Mouse (Mus musculus) stomach, embryonic 14.5 days (tissue): Measurements from ENCODE around the gene Snapc1. TPM values are rescaled to one million over a fixed set of nuclear protein-coding genes. Genes with fewer than 3 reads are reported as not detected.

Experiments
- polyA plus RNA-seq: library from polyadenylated mRNA; unstranded; fragments of >200 nt; fragmentation: Nextera tagmentation; extraction: Ambion mirVana; gene quantifications from 2 replicates; pipeline ENCODE4 v1.2.1, GENCODE M21; 2014

Snapc1 gene
- polyA plus RNA-seq, 1 experiment from 2014 or later = 22.4 TPM

Other genes with a start within 250 kb of the Snapc1 start
- 79.0 and 87.4 TPM in 2 replicates for gene Hif1a, start 63.1 kb upstream of the Snapc1 start, polyA plus RNA-seq
- gene Gm49321, start 26.8 kb upstream of the Snapc1 start, polyA plus RNA-seq = 11.6 and 16.1 TPM in 2 replicates
- 2.3 and 2.7 TPM in 2 replicates for gene Syt16, start 33.2 kb downstream of the Snapc1 start, polyA plus RNA-seq